Mouse (Mus musculus): ENCODE measurements around the gene Aldob. TPM values are rescaled to one million over a fixed set of nuclear protein-coding genes. Genes with fewer than 3 reads are reported as not detected.

Gene Aldob
- 0.20 and 0.54 TPM in 2 replicates for polyA plus RNA-seq (2015; fragmentation: Nextera tagmentation; extraction: Ambion mirVana)

- ATAC-seq: no peak
- Histone ChIP-seq H3K27ac (no peak within 1 kb of the TSS), H3K4me1 (replicated peaks) (no peaks in the 10 kb centered on the region), H3K4me3 (replicated peaks) (no peak within 1 kb of the TSS), H3K36me3 (no peaks in the 10 kb centered on the region), H3K9me3 (no peaks in the 10 kb centered on the region), H3K4me2 (replicated peaks) (no peak within 1 kb of the TSS), H3K27me3 (no peaks in the 10 kb centered on the region), H3K9ac (replicated peaks) (no peak within 1 kb of the TSS)
- WGBS: 79% methylated on average over 3 of the region's 3 CpGs
These were observed at the start of gene Aldob for GRCm38 (mm10) chr4:49549383-49549782. Aldob (minus strand) TSS chr4:49549546.

GRCm38 (mm10) chr4:49597183-49598100, 48.1 kb upstream of the Aldob start, which contains the start of gene Tmem246:
Tmem246 (minus strand) TSS chr4:49597876.
- H3K36me3 ChIP-seq: no peaks in the 10 kb centered on the region
- under 1% methylated on average over 77 of the region's 77 CpGs for WGBS
- peak; percentile 98 for ATAC-seq

GRCm38 (mm10) chr4:49596846-49597182, 47.5 kb upstream of the Aldob start:
- Histone ChIP-seq H3K27me3 (no peaks in the 10 kb centered on the region), H3K4me2 (replicated peaks) (peak overlapping the region; percentile 82), H3K9ac (replicated peaks) (peak overlapping the region; percentile 86), H3K27ac (peak overlapping the region; percentile 92), H3K4me1 (replicated peaks) (peaks cover 3% of the 10 kb centered on the region), H3K9me3 (no peaks in the 10 kb centered on the region), H3K4me3 (replicated peaks) (peak overlapping the region; percentile 84), H3K36me3 (no peaks in the 10 kb centered on the region)
- no peak for ATAC-seq
- 1% methylated on average over 20 of the region's 20 CpGs for WGBS

More at GRCm38 (mm10) chr4:49597183-49598100, 48.1 kb upstream of the Aldob start, which contains the start of gene Tmem246:
- Histone ChIP-seq H3K9ac (replicated peaks) (peak within 1 kb of the TSS; percentile 86), H3K4me2 (replicated peaks) (peak within 1 kb of the TSS; percentile 82), H3K4me3 (replicated peaks) (peak within 1 kb of the TSS; percentile 84), H3K27ac (peak within 1 kb of the TSS; percentile 92), H3K27me3 (no peaks in the 10 kb centered on the region), H3K4me1 (replicated peaks) (peaks cover 3% of the 10 kb centered on the region), H3K9me3 (no peaks in the 10 kb centered on the region)

- Histone ChIP-seq H3K27ac (no peak overlapping the region), H3K9me3 (no peaks in the 10 kb centered on the region), H3K4me2 (replicated peaks) (no peak overlapping the region), H3K27me3 (no peaks in the 10 kb centered on the region), H3K9ac (replicated peaks) (no peak overlapping the region), H3K36me3 (peaks cover 16% of the 10 kb centered on the region), H3K4me3 (replicated peaks) (no peak overlapping the region), H3K4me1 (replicated peaks) (no peaks in the 10 kb centered on the region)
- no peak for ATAC-seq
- 83% methylated on average over 2 of the region's 2 CpGs for WGBS
These were observed 40.8 kb upstream of the Aldob start for GRCm38 (mm10) chr4:49590152-49590551.

- H3K27me3 ChIP-seq: no peaks in the 10 kb centered on the region
- H3K4me3 ChIP-seq (replicated peaks): no peak overlapping the region
- no peak overlapping the region for H3K4me2 ChIP-seq (replicated peaks)
- no peak overlapping the region for H3K9ac ChIP-seq (replicated peaks)
- no peak for ATAC-seq
- H3K9me3 ChIP-seq: no peaks in the 10 kb centered on the region
- H3K27ac ChIP-seq: no peak overlapping the region
- H3K36me3 ChIP-seq: peaks cover 21% of the 10 kb centered on the region
- H3K4me1 ChIP-seq (replicated peaks): peaks cover 5% of the 10 kb centered on the region; the same call in 1 of the 2 replicates
- 97% methylated on average over 10 of the region's 10 CpGs for WGBS
These were observed 37.5 kb upstream of the Aldob start for GRCm38 (mm10) chr4:49586811-49587210.

- H3K9ac ChIP-seq (replicated peaks): no peak overlapping the region
- H3K27me3 ChIP-seq: no peaks in the 10 kb centered on the region
- WGBS: 92% methylated on average over 7 of the region's 7 CpGs
- peaks cover 5% of the 10 kb centered on the region; the same call in 1 of the 2 replicates for H3K4me1 ChIP-seq (replicated peaks)
- H3K27ac ChIP-seq: no peak overlapping the region
- no peaks in the 10 kb centered on the region for H3K9me3 ChIP-seq
- H3K4me3 ChIP-seq (replicated peaks): no peak overlapping the region
- H3K4me2 ChIP-seq (replicated peaks): no peak overlapping the region
- H3K36me3 ChIP-seq: peaks cover 21% of the 10 kb centered on the region
- 0 out of 2 replicates have a peak, but pooled peaks have one; percentile 4 for ATAC-seq
These were observed 36.3 kb upstream of the Aldob start for GRCm38 (mm10) chr4:49585524-49586101.

- Histone ChIP-seq H3K4me1 (replicated peaks) (peaks cover 5% of the 10 kb centered on the region; the same call in 1 of the 2 replicates), H3K36me3 (peaks cover 21% of the 10 kb centered on the region), H3K4me2 (replicated peaks) (no peak overlapping the region), H3K4me3 (replicated peaks) (no peak overlapping the region), H3K9ac (replicated peaks) (no peak overlapping the region), H3K27ac (no peak overlapping the region), H3K9me3 (no peaks in the 10 kb centered on the region), H3K27me3 (no peaks in the 10 kb centered on the region)
- ATAC-seq: peak; percentile 58; the same call in 1 of the 2 replicates
- 66% methylated on average over 14 of the region's 14 CpGs for WGBS
These were observed 34.9 kb upstream of the Aldob start for GRCm38 (mm10) chr4:49583965-49584831.

- Histone ChIP-seq H3K27ac (no peak overlapping the region), H3K4me3 (replicated peaks) (no peak overlapping the region), H3K4me1 (replicated peaks) (peaks cover 5% of the 10 kb centered on the region; the same call in 1 of the 2 replicates), H3K4me2 (replicated peaks) (no peak overlapping the region), H3K9ac (replicated peaks) (no peak overlapping the region), H3K27me3 (no peaks in the 10 kb centered on the region), H3K9me3 (no peaks in the 10 kb centered on the region), H3K36me3 (peaks cover 13% of the 10 kb centered on the region)
- no peak for ATAC-seq
- WGBS: 83% methylated on average over 4 of the region's 4 CpGs
These were observed 31.9 kb upstream of the Aldob start for GRCm38 (mm10) chr4:49581256-49581655.

GRCm38 (mm10) chr4:49572194-49572593, 22.8 kb upstream of the Aldob start:
- no peak overlapping the region for H3K4me2 ChIP-seq (replicated peaks)

GRCm38 (mm10) chr4:49567613-49568012, 18.3 kb upstream of the Aldob start:
- Histone ChIP-seq H3K4me3 (replicated peaks) (no peak overlapping the region), H3K4me1 (replicated peaks) (no peaks in the 10 kb centered on the region), H3K27me3 (no peaks in the 10 kb centered on the region), H3K4me2 (replicated peaks) (no peak overlapping the region), H3K9me3 (no peaks in the 10 kb centered on the region), H3K27ac (no peak overlapping the region), H3K36me3 (no peaks in the 10 kb centered on the region), H3K9ac (replicated peaks) (no peak overlapping the region)
- 29% methylated on average over 3 of the region's 3 CpGs for WGBS
- peak; percentile 87 for ATAC-seq

More at GRCm38 (mm10) chr4:49572194-49572593, 22.8 kb upstream of the Aldob start:
- Histone ChIP-seq H3K4me1 (replicated peaks) (no peaks in the 10 kb centered on the region), H3K9ac (replicated peaks) (no peak overlapping the region), H3K9me3 (no peaks in the 10 kb centered on the region), H3K36me3 (no peaks in the 10 kb centered on the region), H3K27me3 (no peaks in the 10 kb centered on the region), H3K4me3 (replicated peaks) (no peak overlapping the region), H3K27ac (no peak overlapping the region)
- ATAC-seq: no peak
- WGBS: 87% methylated on average over 4 of the region's 4 CpGs

GRCm38 (mm10) chr4:49559915-49560772, 10.8 kb upstream of the Aldob start:
- Histone ChIP-seq H3K4me3 (replicated peaks) (no peak overlapping the region), H3K27ac (no peak overlapping the region), H3K4me1 (replicated peaks) (no peaks in the 10 kb centered on the region), H3K27me3 (no peaks in the 10 kb centered on the region), H3K9me3 (no peaks in the 10 kb centered on the region), H3K36me3 (no peaks in the 10 kb centered on the region), H3K4me2 (replicated peaks) (no peak overlapping the region), H3K9ac (replicated peaks) (no peak overlapping the region)
- 79% methylated on average over 20 of the region's 20 CpGs for WGBS
- ATAC-seq: peak; percentile 50; the same call in 1 of the 2 replicates
